Mouse (Mus musculus): ENCODE measurements around the gene Hpcal1.

DNA sequence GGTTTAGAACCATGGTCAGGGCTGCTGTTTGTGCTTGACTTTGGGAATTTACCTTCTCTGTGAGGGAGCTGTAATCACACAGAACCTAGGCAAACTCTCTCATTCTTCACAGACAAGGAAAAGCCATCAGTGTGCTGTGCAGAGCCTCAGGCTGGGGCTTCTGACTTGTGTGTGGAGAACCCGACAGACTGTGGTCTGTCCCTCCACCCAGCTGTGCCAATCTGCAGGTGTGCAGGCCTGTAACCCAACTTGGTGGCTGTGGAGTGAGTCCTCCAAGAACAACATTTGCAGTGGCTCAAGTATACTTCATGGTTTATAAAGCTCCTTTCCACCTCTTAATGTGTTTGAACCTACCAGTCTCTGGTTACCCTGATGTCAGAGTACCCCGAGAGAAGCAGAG, 4.5 kb upstream of the Hpcal1 start:
- TF ChIP-seq CTCF (IDR thresholded peaks at IDR 0.05; ENCODE audit: borderline replicate concordance, extremely low read depth, insufficient read depth, insufficient read length), result no peak
- TF ChIP-seq POLR2A (IDR thresholded peaks at IDR 0.05; ENCODE audit: borderline replicate concordance, extremely low read depth, insufficient read depth, insufficient read length, poor library complexity, severe bottlenecking), result no peak
